Mouse (Mus musculus) cerebellum, adult (tissue): ENCODE results near the gene Flt4.
"Not testable (repeated sequence)": the region's sequence is repeated elsewhere in the genome, so short reads cannot be mapped to it uniquely, and the experiment has no call there.

ENCODE experiments used
- ATAC-seq: cut with Nextera tagmentation; 2 replicates; pipeline ENCODE4 v1.9.2; 2017; ENCODE audit warnings: mild to moderate bottlenecking, moderate library complexity, mixed read lengths; ENCODE audit not compliant: insufficient number of reproducible peaks, low FRiP score, low TSS enrichment

Flt4 gene

GRCm38 (mm10) chr11:49608938-49609867 lies at the start of gene Flt4:
Gene Flt4 (plus strand): TSS chr11:49609263.
- ATAC-seq: not testable (repeated sequence)

GRCm38 (mm10) chr11:49575054-49575453 lies 34.0 kb upstream of the Flt4 start:
- not testable (repeated sequence) for ATAC-seq

GRCm38 (mm10) chr11:49580452-49580851 lies 28.6 kb upstream of the Flt4 start:
- ATAC-seq: not testable (repeated sequence)

- no peak for ATAC-seq
Measured at GRCm38 (mm10) chr11:49590213-49590612, 18.9 kb upstream of the Flt4 start.

GRCm38 (mm10) chr11:49597149-49597548 lies 11.9 kb upstream of the Flt4 start:
- ATAC-seq: not testable (repeated sequence)

- ATAC-seq: not testable (repeated sequence)
Measured at GRCm38 (mm10) chr11:49608306-49608705, 757 bp upstream of the Flt4 start.

- ATAC-seq: not testable (repeated sequence)
Measured at GRCm38 (mm10) chr11:49609868-49610824, 1.1 kb downstream of the Flt4 start.

GRCm38 (mm10) chr11:49611349-49611748 lies 2.3 kb downstream of the Flt4 start:
- not testable (repeated sequence) for ATAC-seq

- ATAC-seq: no peak
Measured at GRCm38 (mm10) chr11:49612154-49612553, 3.1 kb downstream of the Flt4 start.

GRCm38 (mm10) chr11:49613349-49613748 lies 4.3 kb downstream of the Flt4 start:
- ATAC-seq: no peak

GRCm38 (mm10) chr11:49615856-49616725 lies 7.0 kb downstream of the Flt4 start:
- no peak for ATAC-seq

- ATAC-seq: no peak
Measured at GRCm38 (mm10) chr11:49618476-49618875, 9.4 kb downstream of the Flt4 start.

- ATAC-seq: no peak
Measured at GRCm38 (mm10) chr11:49621953-49622352, 12.9 kb downstream of the Flt4 start.

- no peak for ATAC-seq
Measured at GRCm38 (mm10) chr11:49624156-49624555, 15.1 kb downstream of the Flt4 start.

- no peak for ATAC-seq
Measured at GRCm38 (mm10) chr11:49625863-49626262, 16.8 kb downstream of the Flt4 start.

- ATAC-seq: no peak
Measured at GRCm38 (mm10) chr11:49626748-49627147, 17.7 kb downstream of the Flt4 start.

GRCm38 (mm10) chr11:49631154-49631553 lies 22.1 kb downstream of the Flt4 start:
- no peak for ATAC-seq

- no peak for ATAC-seq
Measured at GRCm38 (mm10) chr11:49632256-49632655, 23.2 kb downstream of the Flt4 start.

GRCm38 (mm10) chr11:49634101-49634500 lies 25.0 kb downstream of the Flt4 start:
- no peak for ATAC-seq

GRCm38 (mm10) chr11:49635671-49636070 lies 26.6 kb downstream of the Flt4 start:
- ATAC-seq: no peak
